Mouse (Mus musculus): ENCODE data around the gene Slc25a48. TPM values are rescaled to one million over a fixed set of nuclear protein-coding genes. Genes with fewer than 3 reads are reported as not detected.

Slc25a48 gene
- polyA plus RNA-seq, 1 experiment from 2014 or later: not detected

DNA sequence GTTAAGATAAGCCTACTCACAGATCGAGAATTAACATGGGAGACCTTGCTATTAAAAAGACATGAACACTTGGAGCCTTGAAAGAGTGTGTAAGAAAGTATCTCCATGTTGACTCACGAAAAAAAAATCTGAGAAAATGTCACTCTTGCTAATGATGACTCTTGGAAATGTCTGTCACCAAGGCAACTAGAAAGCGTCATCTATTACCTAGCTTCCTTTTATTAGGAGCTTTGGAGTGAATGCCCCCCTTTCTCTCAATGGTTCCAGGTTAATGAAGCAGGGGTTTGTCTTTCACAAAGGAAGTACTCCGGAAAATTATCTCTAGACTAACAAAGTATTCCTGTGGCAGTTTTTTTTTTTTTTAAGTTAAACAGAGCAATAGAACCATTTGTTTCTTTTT lies 78.2 kb downstream of the Slc25a48 start:
- no peak for ATAC-seq (ENCODE audit: insufficient number of reproducible peaks, low FRiP score)
- no peak overlapping the region for H3K4me2 ChIP-seq
- H3K36me3 ChIP-seq: no peaks in the 10 kb centered on the region
- no peak overlapping the region for H3K9ac ChIP-seq
- no peak overlapping the region for H3K4me3 ChIP-seq
- 56% methylated on average over 4 of the region's 4 CpGs for WGBS
- no peaks in the 10 kb centered on the region for H3K4me1 ChIP-seq (replicated peaks)
- H3K9me3 ChIP-seq (replicated peaks): no peaks in the 10 kb centered on the region
- H3K27me3 ChIP-seq (replicated peaks): no peaks in the 10 kb centered on the region
- H3K27ac ChIP-seq (ENCODE audit: poor library complexity, severe bottlenecking): no peak overlapping the region

DNA sequence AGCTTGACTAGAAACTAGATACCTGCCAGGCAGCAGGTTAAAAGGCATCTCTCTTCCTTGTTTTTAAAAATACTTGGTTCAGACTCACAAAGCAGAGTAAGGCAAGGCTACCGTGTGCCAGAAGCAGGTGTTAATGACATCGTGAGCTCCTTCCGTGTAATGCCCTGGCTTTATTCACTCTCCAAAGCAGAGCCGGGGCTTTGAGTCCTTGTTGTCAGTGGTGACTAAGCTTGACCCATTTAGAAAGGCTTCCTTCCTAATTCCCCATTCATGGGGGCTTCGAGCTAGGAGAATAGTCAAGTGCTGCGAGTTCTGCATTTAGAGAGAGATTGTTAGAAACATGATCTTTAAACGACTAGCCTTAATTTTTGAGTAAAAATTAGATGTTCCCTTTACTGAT lies 78.7 kb downstream of the Slc25a48 start:
- no peak overlapping the region for H3K27ac ChIP-seq (ENCODE audit: poor library complexity, severe bottlenecking)
- H3K36me3 ChIP-seq: no peaks in the 10 kb centered on the region
- no peak for ATAC-seq (ENCODE audit: insufficient number of reproducible peaks, low FRiP score)
- H3K4me2 ChIP-seq: no peak overlapping the region
- no peak overlapping the region for H3K4me3 ChIP-seq
- no peaks in the 10 kb centered on the region for H3K4me1 ChIP-seq (replicated peaks)
- H3K27me3 ChIP-seq (replicated peaks): no peaks in the 10 kb centered on the region
- no peaks in the 10 kb centered on the region for H3K9me3 ChIP-seq (replicated peaks)
- no peak overlapping the region for H3K9ac ChIP-seq
- 56% methylated on average over 7 of the region's 7 CpGs for WGBS

DNA sequence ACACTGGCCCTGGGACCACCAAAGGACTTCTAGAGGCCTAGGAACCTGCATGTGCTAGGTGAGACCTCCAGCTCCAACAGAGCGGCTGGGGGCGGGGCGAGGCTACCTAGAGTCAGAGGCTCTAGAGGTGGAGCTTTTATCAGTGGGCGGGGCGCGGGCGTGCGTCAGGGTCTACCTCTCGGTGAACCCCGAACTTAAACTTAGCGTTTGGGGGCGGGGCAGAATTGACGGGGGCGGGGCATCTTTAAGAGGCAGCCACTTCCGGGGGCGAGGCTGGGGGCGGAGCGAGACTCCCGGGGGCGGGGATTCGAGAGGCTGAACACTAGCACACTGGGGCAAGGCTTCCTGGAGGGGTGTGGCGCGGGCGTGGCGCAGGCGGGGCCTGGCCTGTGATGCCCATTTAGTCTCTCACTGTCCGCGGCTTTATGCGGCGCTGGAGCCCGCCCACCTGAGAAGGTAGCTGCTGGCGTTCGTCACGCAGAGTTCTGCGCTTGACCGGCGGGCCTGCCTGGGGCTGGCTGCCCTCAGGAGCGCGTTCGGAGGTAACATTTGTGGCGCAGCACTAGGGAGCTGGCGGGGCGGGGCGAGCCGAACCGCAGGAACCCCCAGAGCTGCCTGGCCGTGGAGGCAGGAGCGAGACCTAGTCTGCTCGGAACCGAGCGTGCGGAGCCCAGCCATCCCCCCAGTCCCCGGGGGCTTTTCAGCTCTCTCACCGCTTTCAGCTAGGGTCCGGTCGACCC lies 84.1 kb downstream of the Slc25a48 start, which contains the start of gene Fbxl21:
Gene Fbxl21 (plus strand): TSS at position 392 of the 740 bp plus-strand sequence.
- H3K9ac ChIP-seq: peak within 1 kb of the TSS; percentile 88
- WGBS: 1% methylated on average over 56 of the region's 56 CpGs
- H3K4me2 ChIP-seq: peak within 1 kb of the TSS; percentile 99
- H3K9me3 ChIP-seq (replicated peaks): no peaks in the 10 kb centered on the region
- peaks cover 3% of the 10 kb centered on the region; the same call in 1 of the 2 replicates for H3K27me3 ChIP-seq (replicated peaks)
- ATAC-seq (ENCODE audit: insufficient number of reproducible peaks, low FRiP score): peak; percentile 97
- H3K4me3 ChIP-seq: peak within 1 kb of the TSS; percentile 87
- no peaks in the 10 kb centered on the region for H3K36me3 ChIP-seq
- H3K27ac ChIP-seq (ENCODE audit: poor library complexity, severe bottlenecking): peak within 1 kb of the TSS; percentile 28; the same call in 1 of the 2 replicates
- H3K4me1 ChIP-seq (replicated peaks): no peaks in the 10 kb centered on the region

DNA sequence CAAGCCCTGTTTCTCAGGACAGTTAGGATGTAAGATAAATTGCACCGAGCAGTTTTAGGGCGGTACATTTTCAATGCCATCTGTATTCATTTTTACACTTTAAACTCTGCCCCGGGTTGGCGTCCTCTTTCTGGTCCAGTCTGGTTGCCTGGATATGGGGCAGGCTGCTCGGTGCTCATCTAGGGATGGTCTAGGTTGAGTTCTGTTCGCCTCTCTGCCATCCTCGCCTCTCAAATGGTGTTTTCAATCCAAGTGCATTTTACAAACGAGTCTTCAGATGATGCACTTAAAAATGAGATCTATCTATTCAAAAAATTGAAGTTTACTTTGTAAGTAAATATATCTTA lies 84.6 kb downstream of the Slc25a48 start:
- H3K4me2 ChIP-seq: peak overlapping the region; percentile 99
- no peak for ATAC-seq (ENCODE audit: insufficient number of reproducible peaks, low FRiP score)
- 7% methylated on average over 8 of the region's 8 CpGs for WGBS
- peaks cover 3% of the 10 kb centered on the region; the same call in 1 of the 2 replicates for H3K27me3 ChIP-seq (replicated peaks)
- H3K4me3 ChIP-seq: peak overlapping the region; percentile 87
- H3K4me1 ChIP-seq (replicated peaks): no peaks in the 10 kb centered on the region
- no peaks in the 10 kb centered on the region for H3K9me3 ChIP-seq (replicated peaks)
- H3K27ac ChIP-seq (ENCODE audit: poor library complexity, severe bottlenecking): 0 out of 2 replicates have a peak overlapping the region, but pooled peaks have one; percentile 28
- peak overlapping the region; percentile 88 for H3K9ac ChIP-seq
- no peaks in the 10 kb centered on the region for H3K36me3 ChIP-seq

Other genes starting within 250 kb of the Slc25a48 start
- gene Neurog1, start 186.2 kb upstream of the Slc25a48 start, polyA plus RNA-seq (2016; fragmentation: Nextera tagmentation; extraction: Ambion mirVana): not detected in 2 replicates
- 1.4 and 1.6 TPM in 2 replicates for gene Cxcl14, start 141.8 kb upstream of the Slc25a48 start, polyA plus RNA-seq (2016; fragmentation: Nextera tagmentation; extraction: Ambion mirVana)
- not detected in 2 replicates for gene Gm3045, start 11.8 kb upstream of the Slc25a48 start, polyA plus RNA-seq (2016; fragmentation: Nextera tagmentation; extraction: Ambion mirVana)
- not detected in 2 replicates for gene Il9, start 43.9 kb downstream of the Slc25a48 start, polyA plus RNA-seq (2016; fragmentation: Nextera tagmentation; extraction: Ambion mirVana)
- gene Fbxl21, start 84.1 kb downstream of the Slc25a48 start, polyA plus RNA-seq (2016; fragmentation: Nextera tagmentation; extraction: Ambion mirVana): 1.0 and 1.3 TPM in 2 replicates
- 0.22 and 0.31 TPM in 2 replicates for gene Lect2, start 110.1 kb downstream of the Slc25a48 start, polyA plus RNA-seq (2016; fragmentation: Nextera tagmentation; extraction: Ambion mirVana)
- gene Tgfbi, start 171.2 kb downstream of the Slc25a48 start, polyA plus RNA-seq (2016; fragmentation: Nextera tagmentation; extraction: Ambion mirVana): 107 TPM in 2 replicates